Mouse (Mus musculus) midbrain, embryonic 12.5 days (tissue): ENCODE measurements around the gene Exosc6. TPM values are rescaled to one million over a fixed set of nuclear protein-coding genes. Genes with fewer than 3 reads are reported as not detected.
"Not testable (repeated sequence)": the region's sequence is repeated elsewhere in the genome, so short reads cannot be mapped to it uniquely, and the experiment has no call there.

Experiments used
- ATAC-seq: fragments of 200-750 bp; cut with Nextera tagmentation; 2 replicates; pipeline ENCODE4 v1.8.0; 2017; ENCODE audit warnings: low read depth, moderate TSS enrichment, moderate library complexity; ENCODE audit not compliant: low FRiP score
- H3K27ac ChIP-seq: fragments of 300-500 bp; sonication (generic); replicated peaks from 2 replicates; pipeline ENCODE4 v1.5.1; 2016; ENCODE audit warnings: mild to moderate bottlenecking
- H3K27me3 ChIP-seq: fragments of 300-500 bp; sonication (generic); 2 replicates; pipeline ENCODE4 v1.6.1; 2016; ENCODE audit warnings: mild to moderate bottlenecking
- H3K36me3 ChIP-seq: fragments of 300-500 bp; sonication (generic); 2 replicates; pipeline ENCODE4 v1.6.1; 2016
- H3K4me1 ChIP-seq: fragments of 300-500 bp; sonication (generic); 2 replicates; pipeline ENCODE4 v1.6.1; 2016
- H3K4me2 ChIP-seq: fragments of 300-500 bp; sonication (generic); replicated peaks from 2 replicates; pipeline ENCODE4 v1.6.1; 2016; ENCODE audit warnings: mild to moderate bottlenecking, moderate library complexity
- H3K4me3 ChIP-seq: fragments of 300-500 bp; sonication (generic); 2 replicates; pipeline ENCODE4 v1.5.1; 2016; ENCODE audit warnings: mild to moderate bottlenecking
- H3K9ac ChIP-seq: fragments of 300-500 bp; sonication (generic); replicated peaks from 2 replicates; pipeline ENCODE4 v1.6.1; 2016; ENCODE audit warnings: mild to moderate bottlenecking, moderate library complexity
- H3K9me3 ChIP-seq: fragments of 300-500 bp; sonication (generic); 2 replicates; pipeline ENCODE4 v1.6.1; 2016; ENCODE audit warnings: mild to moderate bottlenecking
- WGBS: fragments of 180-500 bp; shearing (Covaris S2); methylation state at CpG from one replicate; pipeline ENCODE4 v1.1.7; 2016; 5-methylcytosine and 5-hydroxymethylcytosine counted together
- polyA plus RNA-seq: library from polyadenylated mRNA; unstranded; fragments of >200 nt; fragmentation: Nextera tagmentation; extraction: Ambion mirVana; gene quantifications from 2 replicates; pipeline ENCODE4 v1.2.1, GENCODE M21; 2016

Exosc6 gene
- polyA plus RNA-seq, 1 experiment from 2014 or later = 0.60 TPM

GRCm38 (mm10) chr8:111062893-111063292 is 6.8 kb downstream of the Exosc6 start:
- H3K4me3 ChIP-seq = no peak overlapping the region

DNA sequence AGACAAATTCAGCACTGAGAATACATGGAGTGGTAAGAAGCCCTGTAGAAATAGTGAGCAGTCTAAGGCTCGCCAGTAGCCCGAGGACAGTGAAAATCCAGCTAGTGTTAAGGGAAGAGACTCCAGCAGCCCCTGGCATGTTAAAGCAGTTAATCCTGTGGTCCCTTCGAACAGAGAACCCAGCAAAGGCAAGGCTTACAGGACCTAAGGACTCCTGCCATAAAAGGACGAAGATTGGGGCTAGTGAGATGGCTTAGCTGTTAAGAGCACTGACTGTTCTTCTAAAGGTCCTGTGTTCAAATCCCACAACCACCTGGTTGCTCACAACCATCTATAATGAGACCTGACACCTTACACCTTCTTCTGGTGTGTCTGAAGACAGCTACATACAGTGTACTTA is 10.2 kb downstream of the Exosc6 start:
- Histone ChIP-seq H3K27ac (no peak overlapping the region), H3K4me1 (peaks cover 2% of the 10 kb centered on the region), H3K9ac (no peak overlapping the region), H3K27me3 (peaks cover 4% of the 10 kb centered on the region; the same call in 1 of the 2 replicates), H3K36me3 (no peaks in the 10 kb centered on the region), H3K4me3 (no peak overlapping the region), H3K4me2 (no peak overlapping the region), H3K9me3 (no peaks in the 10 kb centered on the region)
- ATAC-seq = no peak
- 69% methylated on average over 4 of the region's 4 CpGs for WGBS

More at GRCm38 (mm10) chr8:111062893-111063292, 6.8 kb downstream of the Exosc6 start:
- Histone ChIP-seq H3K27ac (peak overlapping the region; percentile 35; the same call in 1 of the 2 replicates), H3K4me1 (peaks cover 9% of the 10 kb centered on the region), H3K9ac (no peak overlapping the region), H3K4me2 (peak overlapping the region; percentile 71), H3K9me3 (no peaks in the 10 kb centered on the region), H3K27me3 (peaks cover 9% of the 10 kb centered on the region; the same call in 1 of the 2 replicates), H3K36me3 (0 out of 2 replicates have a peak, but pooled peaks cover 3% of the 10 kb centered on the region)
- ATAC-seq = no peak
- WGBS = 58% methylated on average over 2 of the region's 2 CpGs

GRCm38 (mm10) chr8:111067439-111067838 is 11.3 kb downstream of the Exosc6 start:
- Histone ChIP-seq H3K4me1 (no peaks in the 10 kb centered on the region), H3K36me3 (no peaks in the 10 kb centered on the region), H3K27me3 (peaks cover 10% of the 10 kb centered on the region; the same call in 1 of the 2 replicates), H3K9ac (no peak overlapping the region), H3K4me3 (no peak overlapping the region), H3K9me3 (no peaks in the 10 kb centered on the region), H3K4me2 (no peak overlapping the region), H3K27ac (no peak overlapping the region)
- no peak for ATAC-seq
- 30% methylated on average over 10 of the region's 10 CpGs for WGBS

- not testable (repeated sequence) for H3K36me3 ChIP-seq, H3K9ac ChIP-seq, H3K9me3 ChIP-seq, H3K27ac ChIP-seq, H3K4me2 ChIP-seq, H3K4me1 ChIP-seq, ATAC-seq, H3K4me3 ChIP-seq
- peaks cover 11% of the 10 kb centered on the region; the same call in 1 of the 2 replicates for H3K27me3 ChIP-seq
- 96% methylated on average over 9 of the region's 9 CpGs for WGBS
Measured at GRCm38 (mm10) chr8:111068660-111069059, 12.5 kb downstream of the Exosc6 start.

GRCm38 (mm10) chr8:111075926-111076325 is 19.8 kb downstream of the Exosc6 start:
- Histone ChIP-seq H3K36me3 (no peaks in the 10 kb centered on the region), H3K9me3 (no peaks in the 10 kb centered on the region), H3K9ac (no peak overlapping the region), H3K27ac (no peak overlapping the region), H3K27me3 (0 out of 2 replicates have a peak, but pooled peaks cover 7% of the 10 kb centered on the region), H3K4me2 (no peak overlapping the region), H3K4me1 (0 out of 2 replicates have a peak, but pooled peaks cover 7% of the 10 kb centered on the region), H3K4me3 (no peak overlapping the region)
- 67% methylated on average over 3 of the region's 3 CpGs for WGBS
- no peak for ATAC-seq

GRCm38 (mm10) chr8:111079461-111079860 is 23.3 kb downstream of the Exosc6 start:
- Histone ChIP-seq H3K4me2 (no peak overlapping the region), H3K36me3 (no peaks in the 10 kb centered on the region), H3K27ac (no peak overlapping the region), H3K9ac (no peak overlapping the region), H3K9me3 (no peaks in the 10 kb centered on the region), H3K27me3 (no peaks in the 10 kb centered on the region), H3K4me1 (peaks cover 14% of the 10 kb centered on the region), H3K4me3 (no peak overlapping the region)
- 70% methylated on average over 5 of the region's 5 CpGs for WGBS
- ATAC-seq = no peak

DNA sequence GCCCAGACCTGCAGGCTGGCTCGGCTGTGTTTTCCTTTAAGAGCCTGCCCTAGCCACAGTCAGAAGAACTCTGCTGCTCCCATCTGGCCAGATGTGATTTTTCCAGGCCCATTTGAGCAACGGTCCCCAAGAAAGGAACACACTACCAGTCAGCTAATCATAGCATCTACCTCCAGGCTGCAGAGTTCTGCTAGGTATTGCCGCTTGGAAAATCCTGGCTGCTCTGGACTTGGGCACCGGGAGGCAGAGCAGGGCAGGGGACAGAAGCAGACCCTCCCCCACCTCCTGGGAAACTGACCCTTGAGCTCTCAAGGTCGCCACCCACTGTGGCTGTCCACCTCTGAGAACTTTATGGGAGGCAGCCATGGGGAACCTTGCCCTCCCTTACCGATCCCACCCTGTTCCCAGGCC is 23.7 kb downstream of the Exosc6 start:
- no peaks in the 10 kb centered on the region for H3K9me3 ChIP-seq
- peaks cover 14% of the 10 kb centered on the region for H3K4me1 ChIP-seq
- WGBS = 23% methylated on average over 6 of the region's 6 CpGs
- H3K27me3 ChIP-seq = no peaks in the 10 kb centered on the region
- H3K9ac ChIP-seq = 0 out of 2 replicates have a peak overlapping the region, but pooled peaks have one; percentile 11
- H3K4me2 ChIP-seq = no peak overlapping the region
- H3K4me3 ChIP-seq = no peak overlapping the region
- H3K27ac ChIP-seq = no peak overlapping the region
- ATAC-seq = no peak
- no peaks in the 10 kb centered on the region for H3K36me3 ChIP-seq

DNA sequence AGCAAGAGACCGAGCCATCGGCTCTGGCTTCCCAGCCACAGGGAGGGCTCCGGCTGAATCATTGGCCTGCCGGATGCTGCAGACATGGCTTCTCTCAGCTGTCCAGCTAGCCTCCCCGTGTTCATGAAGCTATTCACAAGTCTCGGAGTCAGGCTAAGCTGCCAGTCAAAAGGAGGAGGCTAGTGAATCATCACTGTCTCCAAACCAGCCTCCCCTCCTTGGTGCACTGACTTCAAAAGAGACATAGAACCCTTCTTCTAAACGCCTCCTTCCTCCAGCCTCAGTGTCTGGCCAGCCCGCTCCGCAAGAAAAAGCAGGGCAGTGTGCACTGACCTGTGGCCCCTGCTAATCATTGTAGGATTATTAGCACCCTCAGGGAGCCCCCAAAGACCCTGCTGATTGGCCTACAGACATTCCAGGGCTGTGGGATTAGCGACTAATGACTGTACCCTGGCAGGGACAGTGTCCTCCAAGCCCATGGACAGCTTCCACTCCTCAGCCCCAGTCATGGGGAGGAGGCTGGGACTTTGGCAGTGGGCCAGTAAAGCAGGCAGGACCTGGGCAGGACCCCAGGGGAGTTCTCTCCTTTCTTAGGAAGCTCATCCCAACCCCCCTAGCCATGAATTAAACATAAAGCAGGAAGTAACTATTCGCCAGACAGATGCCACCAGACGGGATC is 25.6 kb downstream of the Exosc6 start:
- WGBS = 31% methylated on average over 12 of the region's 12 CpGs
- no peak for ATAC-seq
- no peak overlapping the region for H3K4me3 ChIP-seq

DNA sequence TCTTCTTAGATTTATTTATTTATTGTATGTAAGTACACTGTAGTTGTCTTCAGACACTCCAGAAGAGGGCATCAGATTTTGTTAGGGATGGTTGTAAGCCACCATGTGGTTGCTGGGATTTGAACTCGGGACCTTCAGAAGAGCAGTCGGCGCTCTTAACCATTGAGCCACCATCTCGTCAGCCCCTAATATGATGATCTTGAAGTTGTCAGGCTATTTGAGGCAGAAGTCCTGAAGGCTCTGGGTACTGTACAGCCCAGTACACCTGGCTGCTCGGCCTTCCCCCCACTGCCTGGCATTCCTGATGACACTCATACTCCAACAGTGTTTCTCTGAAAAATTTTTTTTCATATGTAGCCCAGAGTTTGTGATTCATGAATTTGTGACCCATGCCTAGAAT is 27.8 kb downstream of the Exosc6 start:
- 87% methylated on average over 5 of the region's 5 CpGs for WGBS
- not testable (repeated sequence) for ATAC-seq, H3K27me3 ChIP-seq, H3K4me2 ChIP-seq, H3K36me3 ChIP-seq, H3K27ac ChIP-seq, H3K9ac ChIP-seq, H3K4me3 ChIP-seq, H3K9me3 ChIP-seq
- H3K4me1 ChIP-seq = peaks cover 14% of the 10 kb centered on the region

More for the DNA sequence above, 25.6 kb downstream of the Exosc6 start:
- Histone ChIP-seq H3K9me3 (no peaks in the 10 kb centered on the region), H3K4me1 (peaks cover 14% of the 10 kb centered on the region), H3K36me3 (no peaks in the 10 kb centered on the region), H3K9ac (no peak overlapping the region), H3K27me3 (no peaks in the 10 kb centered on the region), H3K4me2 (peak overlapping the region; percentile 21; the same call in 1 of the 2 replicates), H3K27ac (no peak overlapping the region)

GRCm38 (mm10) chr8:111090126-111090525 is 34.0 kb downstream of the Exosc6 start:
- Histone ChIP-seq H3K27me3 (no peaks in the 10 kb centered on the region), H3K4me2 (no peak overlapping the region), H3K9ac (no peak overlapping the region), H3K36me3 (no peaks in the 10 kb centered on the region), H3K9me3 (no peaks in the 10 kb centered on the region), H3K4me1 (peaks cover 6% of the 10 kb centered on the region), H3K4me3 (no peak overlapping the region), H3K27ac (no peak overlapping the region)
- WGBS = 1% methylated on average over 2 of the region's 2 CpGs
- ATAC-seq = no peak

DNA sequence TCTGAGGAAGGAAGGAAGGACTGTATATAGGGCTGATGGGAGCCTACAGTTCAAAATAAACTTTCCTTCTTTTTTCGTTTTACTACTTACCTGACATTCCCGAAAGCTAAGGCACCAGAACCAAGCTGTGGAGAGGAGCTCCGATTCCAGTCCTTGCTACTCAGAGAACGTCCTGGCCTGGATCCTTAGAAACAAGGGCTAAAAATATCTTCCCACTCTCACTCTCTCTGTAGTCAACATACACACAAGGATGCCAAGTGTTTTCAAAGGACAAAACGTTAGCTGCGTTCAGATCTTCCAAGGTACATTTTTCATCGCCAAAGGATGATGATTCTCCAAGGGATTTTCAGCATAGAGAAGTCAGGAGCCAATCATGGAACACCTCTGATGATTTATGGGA is 35.6 kb downstream of the Exosc6 start:
- H3K9ac ChIP-seq = no peak overlapping the region
- WGBS = 84% methylated on average over 7 of the region's 7 CpGs
- ATAC-seq = no peak
- H3K9me3 ChIP-seq = no peaks in the 10 kb centered on the region
- H3K4me2 ChIP-seq = no peak overlapping the region
- no peak overlapping the region for H3K4me3 ChIP-seq
- H3K36me3 ChIP-seq = no peaks in the 10 kb centered on the region
- no peaks in the 10 kb centered on the region for H3K27me3 ChIP-seq
- H3K27ac ChIP-seq = no peak overlapping the region
- H3K4me1 ChIP-seq = peaks cover 12% of the 10 kb centered on the region

- H3K9ac ChIP-seq, H3K4me2 ChIP-seq, H3K27ac ChIP-seq, ATAC-seq, H3K36me3 ChIP-seq, H3K9me3 ChIP-seq, H3K27me3 ChIP-seq, H3K4me3 ChIP-seq: not testable (repeated sequence)
- H3K4me1 ChIP-seq = peaks cover 12% of the 10 kb centered on the region
- WGBS = 83% methylated on average over 6 of the region's 6 CpGs
Measured at GRCm38 (mm10) chr8:111092326-111092725, 36.2 kb downstream of the Exosc6 start, which contains the start of gene Clec18a. Gene Clec18a, minus strand, starts transcription at chr8:111092426.
